Mouse (Mus musculus) midbrain, postnatal 0 days (tissue): ENCODE results near the gene Spata13. TPM values are rescaled to one million over a fixed set of nuclear protein-coding genes. Genes with fewer than 3 reads are reported as not detected.

Experiments
- ATAC-seq: fragments of 200-750 bp; cut with Nextera tagmentation; 2 replicates; pipeline ENCODE4 v1.8.0; 2017; ENCODE audit warnings: moderate number of reproducible peaks, mild to moderate bottlenecking, moderate TSS enrichment, moderate library complexity; ENCODE audit not compliant: low FRiP score
- DNase-seq: peaks from one replicate; pipeline ENCODE4 v3.0.0-alpha.2; 2015; ENCODE audit warnings: low spot score
- H3K27ac ChIP-seq: fragments of 300-500 bp; sonication (generic); 2 replicates; pipeline ENCODE4 v1.5.1; 2014; ENCODE audit warnings: low read depth, mild to moderate bottlenecking, low read length, mixed read lengths
- H3K27me3 ChIP-seq: fragments of 300-500 bp; sonication (generic); 2 replicates; pipeline ENCODE4 v1.6.1; 2014; ENCODE audit warnings: low read length, control low read depth, mixed read lengths; ENCODE audit not compliant: insufficient read depth
- H3K36me3 ChIP-seq: fragments of 300-500 bp; sonication (generic); 2 replicates; pipeline ENCODE4 v1.6.1; 2014; ENCODE audit warnings: low read length, control low read depth, mixed read lengths; ENCODE audit not compliant: insufficient read depth
- H3K4me1 ChIP-seq: fragments of 300-500 bp; sonication (generic); 2 replicates; pipeline ENCODE4 v1.6.1; 2014; ENCODE audit warnings: mild to moderate bottlenecking, control low read depth, antibody characterized with exemption, low read length, mixed read lengths; ENCODE audit not compliant: insufficient read depth
- H3K4me2 ChIP-seq: fragments of 300-500 bp; sonication (generic); 2 replicates; pipeline ENCODE4 v1.6.1; 2014; ENCODE audit warnings: low read depth, mild to moderate bottlenecking, low read length, mixed read lengths; ENCODE audit not compliant: poor library complexity, severe bottlenecking
- H3K4me3 ChIP-seq: fragments of 300-500 bp; sonication (generic); 2 replicates; pipeline ENCODE4 v1.5.1; 2014; ENCODE audit warnings: low read depth, mild to moderate bottlenecking, low read length, moderate library complexity
- H3K9ac ChIP-seq: fragments of 300-500 bp; sonication (generic); replicated peaks from 2 replicates; pipeline ENCODE4 v1.6.1; 2014; ENCODE audit warnings: mild to moderate bottlenecking, low read length, moderate library complexity, mixed read lengths; ENCODE audit not compliant: poor library complexity, severe bottlenecking
- H3K9me3 ChIP-seq: fragments of 300-500 bp; sonication (generic); 2 replicates; pipeline ENCODE4 v1.6.1; 2016; ENCODE audit warnings: low read length, control low read depth
- CTCF ChIP-seq: IDR thresholded peaks from 2 replicates; pipeline ENCODE4 v1.5.1; 2016; ENCODE audit warnings: antibody characterized with exemption, mild to moderate bottlenecking
- WGBS: fragments of 180-500 bp; shearing (Covaris S2); extraction: QIAGEN DNeasy Blood & Tissue Kit; methylation state at CpG from one replicate; pipeline ENCODE4 v1.1.7; 2014; 5-methylcytosine and 5-hydroxymethylcytosine counted together
- polyA plus RNA-seq: library from polyadenylated mRNA; unstranded; fragments of >200 nt; fragmentation: Nextera tagmentation; extraction: Ambion mirVana; gene quantifications from 2 replicates; pipeline ENCODE4 v1.2.1, GENCODE M21; 2015
- total RNA-seq: library from RNA; depleted of rRNA; stranded (reverse); fragments of >200 nt; gene quantifications from 2 replicates; pipeline ENCODE4 v1.2.3, GENCODE M21; 2014

Gene Spata13
- total and polyA plus RNA-seq, 2 experiments from 2014 or later: 12.4 to 33.0 TPM

DNA sequence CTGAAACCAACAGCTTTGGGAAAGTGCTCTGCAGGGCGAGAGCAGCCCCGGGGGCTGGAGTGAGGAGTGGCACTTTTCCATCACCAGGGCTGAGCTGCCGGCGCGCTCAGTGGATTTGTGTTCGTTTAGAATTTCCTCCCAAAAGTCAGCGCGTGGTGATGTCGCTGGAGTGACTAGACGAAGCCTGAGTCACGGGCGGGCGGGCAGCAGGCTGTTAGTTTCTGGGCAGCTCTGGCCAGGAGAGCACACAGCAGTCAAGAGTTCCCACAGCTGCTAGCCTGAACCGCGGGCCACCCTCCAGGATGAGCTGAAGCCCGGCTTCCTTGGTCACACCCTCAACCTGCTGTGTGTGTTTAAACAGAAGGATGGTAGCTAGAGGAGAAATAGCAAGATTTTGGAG is 99.0 kb downstream of the Spata13 start:
- no peaks in the 10 kb centered on the region for H3K9me3 ChIP-seq
- H3K4me3 ChIP-seq: peak overlapping the region; percentile 18; the same call in 1 of the 2 replicates
- ATAC-seq (no peak), DNase-seq (peak; percentile 29)
- H3K27ac ChIP-seq: no peak overlapping the region
- TF ChIP-seq CTCF: no peak
- peaks cover 18% of the 10 kb centered on the region; the same call in 1 of the 2 replicates for H3K4me1 ChIP-seq
- peak overlapping the region; percentile 33 for H3K9ac ChIP-seq
- 7% methylated on average over 16 of the region's 16 CpGs for WGBS
- no peaks in the 10 kb centered on the region for H3K36me3 ChIP-seq
- peak overlapping the region; percentile 39 for H3K4me2 ChIP-seq
- H3K27me3 ChIP-seq: no peaks in the 10 kb centered on the region

DNA sequence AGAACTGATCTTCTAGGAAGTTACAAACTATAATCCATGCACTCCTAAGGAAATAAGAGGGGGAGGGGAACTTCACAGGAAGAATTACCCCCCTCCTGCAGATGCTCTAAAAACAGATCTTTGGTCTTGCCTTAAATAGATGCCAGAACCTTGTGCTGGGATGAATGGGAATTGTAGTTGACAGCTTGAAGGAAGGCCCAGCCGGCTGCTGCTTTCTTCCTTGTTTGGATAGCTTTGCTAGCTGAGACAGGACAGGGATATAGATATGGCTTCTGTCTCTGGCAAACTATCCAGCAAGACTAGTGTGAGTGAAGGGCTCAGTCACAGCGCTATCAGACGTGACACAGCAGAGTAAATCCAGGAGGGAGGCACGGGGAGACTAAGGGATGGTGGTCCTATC is 99.9 kb downstream of the Spata13 start:
- H3K4me2 ChIP-seq: no peak overlapping the region
- no peak overlapping the region for H3K9ac ChIP-seq
- H3K27ac ChIP-seq: no peak overlapping the region
- 48% methylated on average over 4 of the region's 4 CpGs for WGBS
- peaks cover 18% of the 10 kb centered on the region; the same call in 1 of the 2 replicates for H3K4me1 ChIP-seq
- no peaks in the 10 kb centered on the region for H3K27me3 ChIP-seq
- TF ChIP-seq CTCF: no peak
- H3K9me3 ChIP-seq: no peaks in the 10 kb centered on the region
- no peaks in the 10 kb centered on the region for H3K36me3 ChIP-seq
- ATAC-seq: no peak
- no peak overlapping the region for H3K4me3 ChIP-seq
- no peak for DNase-seq

DNA sequence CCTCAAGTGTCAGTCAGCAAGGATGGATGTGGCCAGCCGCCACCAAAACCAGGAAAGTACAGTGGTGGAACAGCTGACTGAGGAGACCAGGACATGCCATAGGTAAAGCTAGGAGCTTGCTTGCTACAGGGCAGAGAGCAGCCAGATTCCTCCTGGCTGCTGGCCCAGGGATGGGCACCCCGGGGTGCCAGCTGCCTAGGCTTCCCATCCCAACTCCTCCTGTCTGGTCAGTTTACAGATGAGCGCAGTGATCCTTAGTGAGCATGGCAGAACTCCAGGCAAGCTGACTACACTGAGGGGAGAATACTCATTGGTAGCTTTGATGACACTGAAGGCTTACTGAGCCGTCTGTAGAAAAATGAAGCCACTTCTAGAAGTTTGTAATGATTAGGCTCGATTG is 101.4 kb downstream of the Spata13 start:
- no peak for ATAC-seq
- DNase-seq: peak; percentile 66
- H3K9me3 ChIP-seq: no peaks in the 10 kb centered on the region
- H3K36me3 ChIP-seq: no peaks in the 10 kb centered on the region
- no peak for TF ChIP-seq CTCF
- WGBS: 54% methylated on average over 5 of the region's 5 CpGs
- H3K4me3 ChIP-seq: no peak overlapping the region
- peaks cover 18% of the 10 kb centered on the region; the same call in 1 of the 2 replicates for H3K4me1 ChIP-seq
- no peak overlapping the region for H3K4me2 ChIP-seq
- no peaks in the 10 kb centered on the region for H3K27me3 ChIP-seq
- no peak overlapping the region for H3K9ac ChIP-seq
- H3K27ac ChIP-seq: no peak overlapping the region

DNA sequence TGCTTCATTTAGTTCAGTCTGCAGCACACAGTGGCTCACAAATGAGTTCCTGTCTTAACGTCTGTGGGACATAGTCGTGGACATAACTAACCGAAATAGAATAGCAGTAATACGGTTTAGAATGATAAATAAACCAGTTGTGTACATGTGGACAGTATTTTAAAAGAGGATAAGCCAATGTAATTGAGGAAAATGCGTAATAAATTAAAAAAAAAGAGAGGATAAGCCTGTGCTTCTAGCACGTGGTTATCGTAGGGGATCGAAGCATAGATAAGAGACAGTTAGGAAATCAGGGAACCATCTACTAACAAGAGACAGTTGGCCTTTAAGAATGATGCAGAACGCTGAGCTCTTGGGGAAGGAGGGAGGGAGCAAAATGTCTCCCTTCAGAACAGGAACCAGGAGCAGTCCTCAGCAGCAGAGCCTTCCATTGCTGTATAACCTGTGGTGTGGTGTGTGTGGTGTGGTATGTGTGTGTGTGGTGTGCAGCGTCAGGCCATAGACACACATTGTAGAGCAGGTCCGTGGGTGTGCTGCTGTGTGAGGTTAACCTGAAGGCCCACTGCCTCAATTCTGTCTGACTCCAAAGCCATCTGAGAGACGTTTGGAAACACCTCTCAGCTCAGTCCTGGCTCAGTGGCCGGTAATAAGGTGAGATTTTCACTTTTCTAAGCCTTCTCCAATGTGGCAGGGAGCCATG is 102.2 kb downstream of the Spata13 start:
- no peak for TF ChIP-seq CTCF
- H3K27ac ChIP-seq: no peak overlapping the region
- 57% methylated on average over 13 of the region's 13 CpGs for WGBS
- no peak overlapping the region for H3K9ac ChIP-seq
- H3K27me3 ChIP-seq: no peaks in the 10 kb centered on the region
- H3K9me3 ChIP-seq: no peaks in the 10 kb centered on the region
- no peak overlapping the region for H3K4me3 ChIP-seq
- H3K4me2 ChIP-seq: no peak overlapping the region
- DNase-seq (no peak), ATAC-seq (no peak)
- H3K4me1 ChIP-seq: peaks cover 18% of the 10 kb centered on the region; the same call in 1 of the 2 replicates
- H3K36me3 ChIP-seq: no peaks in the 10 kb centered on the region

DNA sequence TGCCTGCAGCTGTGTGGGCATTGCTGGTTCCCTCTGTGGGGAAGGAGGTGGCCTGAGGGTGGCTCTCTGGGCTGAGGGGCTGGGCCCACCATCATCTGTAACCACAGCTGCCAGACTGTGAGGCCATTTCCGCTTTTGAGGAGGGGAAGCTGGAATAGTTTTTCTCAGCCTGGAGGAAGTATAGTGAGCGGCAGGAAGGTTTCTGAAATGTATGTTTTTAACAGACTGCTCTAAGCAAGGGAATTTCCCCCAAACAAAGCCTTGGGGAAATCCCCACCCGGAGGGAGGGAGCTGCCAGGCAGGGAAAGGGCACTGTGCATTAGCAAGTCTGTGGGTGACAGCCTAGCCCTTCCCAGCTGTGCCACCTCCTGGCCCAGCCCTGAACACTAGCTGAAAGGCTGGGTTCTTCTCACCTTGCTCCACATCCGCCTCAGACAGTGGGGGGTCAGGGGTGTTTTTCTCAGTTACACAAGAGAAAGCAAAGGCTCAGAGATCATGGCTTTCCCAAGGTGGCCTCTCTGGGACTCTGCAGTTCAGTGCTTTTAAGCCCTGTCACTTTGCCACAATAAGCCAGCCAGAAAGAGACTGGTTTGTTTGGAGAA is 102.9 kb downstream of the Spata13 start:
- WGBS: 10% methylated on average over 4 of the region's 4 CpGs
- H3K4me2 ChIP-seq: no peak overlapping the region
- TF ChIP-seq CTCF: no peak
- H3K9ac ChIP-seq: no peak overlapping the region
- H3K4me3 ChIP-seq: no peak overlapping the region
- no peaks in the 10 kb centered on the region for H3K27me3 ChIP-seq
- DNase-seq: no peak
- peak overlapping the region; percentile 26; the same call in 1 of the 2 replicates for H3K27ac ChIP-seq
- ATAC-seq: no peak
- no peaks in the 10 kb centered on the region for H3K9me3 ChIP-seq
- H3K36me3 ChIP-seq: no peaks in the 10 kb centered on the region
- peaks cover 18% of the 10 kb centered on the region; the same call in 1 of the 2 replicates for H3K4me1 ChIP-seq

DNA sequence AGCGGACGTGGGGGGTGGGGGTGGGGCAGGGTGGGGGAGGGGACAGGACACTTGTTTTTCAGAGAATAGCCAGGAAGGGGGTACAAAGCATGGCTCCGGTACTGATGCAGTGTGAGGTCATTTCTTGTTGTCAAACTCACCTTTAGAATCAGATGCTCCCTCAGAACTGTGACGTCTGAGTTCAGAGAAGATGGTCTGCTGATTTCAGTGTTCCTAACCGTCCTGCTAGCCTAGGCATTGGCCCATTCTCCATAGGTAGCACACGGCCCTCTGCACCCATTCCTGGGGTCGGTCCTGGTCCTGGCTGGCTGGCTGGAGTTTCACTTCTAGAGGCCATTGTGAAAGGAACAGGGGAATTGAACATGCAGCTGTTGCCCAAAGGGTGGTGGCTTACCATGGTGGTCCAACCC is 103.4 kb downstream of the Spata13 start:
- no peak for TF ChIP-seq CTCF
- Histone ChIP-seq H3K36me3 (no peaks in the 10 kb centered on the region), H3K4me3 (no peak overlapping the region), H3K27ac (no peak overlapping the region), H3K9me3 (no peaks in the 10 kb centered on the region), H3K4me1 (peaks cover 18% of the 10 kb centered on the region; the same call in 1 of the 2 replicates), H3K4me2 (no peak overlapping the region), H3K27me3 (no peaks in the 10 kb centered on the region), H3K9ac (no peak overlapping the region)
- ATAC-seq: no peak
- no peak for DNase-seq
- WGBS: 16% methylated on average over 7 of the region's 7 CpGs
